Mouse (Mus musculus): ENCODE measurements around the gene Kcnj5. TPM values are rescaled to one million over a fixed set of nuclear protein-coding genes. Genes with fewer than 3 reads are reported as not detected.

Gene Kcnj5
- polyA plus RNA-seq, 1 experiment from 2014 or later: 0.45 TPM

- Histone ChIP-seq H3K36me3 (ENCODE audit: control insufficient read depth, insufficient read depth, low read length) (no peaks in the 10 kb centered on the region), H3K9me3 (ENCODE audit: control insufficient read depth, low read length) (no peaks in the 10 kb centered on the region), H3K27ac (replicated peaks; ENCODE audit: low read depth, low read length) (no peak overlapping the region), H3K27me3 (ENCODE audit: control insufficient read depth, insufficient read depth, low read length) (no peaks in the 10 kb centered on the region), H3K4me1 (ENCODE audit: control insufficient read depth, insufficient read depth, low read length) (no peaks in the 10 kb centered on the region), H3K4me3 (replicated peaks; ENCODE audit: low read depth, low read length) (no peak overlapping the region), H3K4me2 (ENCODE audit: low read length) (no peak overlapping the region), H3K9ac (replicated peaks; ENCODE audit: low read length) (no peak overlapping the region)
- ATAC-seq (ENCODE audit: low FRiP score, low TSS enrichment) (peak; percentile 58; the same call in 1 of the 2 replicates), DNase-seq (peak; percentile 94)
- WGBS: 13% methylated on average over 5 of the region's 5 CpGs
Measured at GRCm38 (mm10) chr9:32271896-32272444, 72.2 kb downstream of the Kcnj5 start.

Other genes starting within 250 kb of the Kcnj5 start
- gene Arhgap32, start 228.2 kb downstream of the Kcnj5 start, polyA plus RNA-seq (2014; fragmentation: Nextera tagmentation; extraction: Ambion mirVana): 18.0 and 19.7 TPM in 2 replicates
- gene Kcnj1, start 28.1 kb upstream of the Kcnj5 start, polyA plus RNA-seq (2014; fragmentation: Nextera tagmentation; extraction: Ambion mirVana): not detected in 2 replicates
- 4.0 and 7.9 TPM in 2 replicates for gene Fli1, start 198.5 kb upstream of the Kcnj5 start, polyA plus RNA-seq (2014; fragmentation: Nextera tagmentation; extraction: Ambion mirVana)

All from midbrain, embryonic 14.5 days (tissue).